Mouse (Mus musculus): Measurements from ENCODE around the gene Ehf.

The Ehf gene

DNA sequence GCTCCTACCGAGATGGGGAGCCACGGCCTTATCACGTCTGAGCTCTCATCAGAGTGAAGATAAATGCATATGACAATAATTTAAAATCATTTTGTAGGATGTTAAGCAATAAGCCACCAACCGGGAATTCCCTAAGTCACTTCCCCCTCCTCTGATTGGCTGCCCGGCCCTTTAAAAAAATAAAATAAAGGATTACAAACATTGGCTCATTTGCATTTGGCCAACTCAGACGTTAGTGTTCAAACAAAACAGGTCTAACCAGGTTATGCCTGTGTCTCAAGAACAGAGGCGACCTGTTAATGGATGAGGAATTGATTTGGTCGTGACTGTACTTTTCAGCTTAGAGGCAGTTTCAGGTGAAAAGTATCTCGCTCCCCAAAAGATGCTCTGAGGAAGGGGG, at the start of gene Ehf:
Ehf (minus strand) TSS at position 147 of the 400 bp plus-strand sequence.
- DNase-seq (ENCODE audit: low spot score): no peak

DNA sequence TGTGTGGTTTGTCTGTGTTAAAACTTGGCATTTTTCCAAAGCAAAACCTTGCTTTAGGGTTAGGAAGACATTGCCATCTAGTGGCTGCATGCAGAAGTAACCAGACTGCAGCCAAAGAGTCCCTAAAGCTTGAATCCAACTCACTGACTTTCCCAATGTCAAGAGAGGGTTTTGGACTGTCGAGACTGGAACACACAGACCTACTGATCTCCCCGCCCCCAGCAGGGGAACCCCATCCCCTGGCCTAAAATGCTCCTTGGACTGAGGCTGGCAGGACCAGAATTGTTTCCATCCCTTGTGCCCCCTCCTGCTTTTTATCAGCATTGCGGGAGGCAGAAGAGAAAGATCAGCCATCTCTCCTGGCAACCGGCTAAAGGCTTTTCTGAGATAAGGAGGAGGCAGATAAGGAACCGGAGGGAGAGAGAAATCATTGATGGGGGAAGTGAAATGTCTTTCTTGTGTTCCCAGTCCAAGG, 44.4 kb upstream of the Ehf start:
- DNase-seq (ENCODE audit: low spot score): peak; percentile 84

DNA sequence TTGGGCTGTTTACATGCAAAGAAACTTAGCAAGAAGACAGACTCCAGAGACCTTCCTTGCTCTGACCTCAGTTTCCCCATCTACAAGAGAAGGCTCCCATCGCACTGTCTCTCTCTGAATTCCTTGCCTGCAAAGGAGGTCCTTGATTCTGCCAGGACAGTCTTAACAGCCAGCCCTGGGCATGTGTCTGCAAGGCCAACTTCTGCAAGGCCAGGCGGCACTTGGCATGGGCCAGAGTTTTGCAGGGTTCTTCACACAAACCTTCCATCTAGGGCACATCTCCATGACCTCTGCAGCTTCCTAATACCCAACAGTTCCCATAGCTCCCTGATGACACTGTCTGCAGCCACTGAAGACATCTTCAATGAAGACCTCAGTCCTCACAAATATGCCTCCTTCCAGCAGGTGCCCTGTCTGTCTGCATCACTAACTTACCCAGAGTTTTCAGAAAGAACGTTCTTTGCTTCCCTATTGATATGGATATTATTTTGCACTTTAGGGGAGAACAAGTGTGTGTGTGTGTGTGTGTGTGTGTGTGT, 43.7 kb upstream of the Ehf start:
- no peak for DNase-seq (ENCODE audit: low spot score)

DNA sequence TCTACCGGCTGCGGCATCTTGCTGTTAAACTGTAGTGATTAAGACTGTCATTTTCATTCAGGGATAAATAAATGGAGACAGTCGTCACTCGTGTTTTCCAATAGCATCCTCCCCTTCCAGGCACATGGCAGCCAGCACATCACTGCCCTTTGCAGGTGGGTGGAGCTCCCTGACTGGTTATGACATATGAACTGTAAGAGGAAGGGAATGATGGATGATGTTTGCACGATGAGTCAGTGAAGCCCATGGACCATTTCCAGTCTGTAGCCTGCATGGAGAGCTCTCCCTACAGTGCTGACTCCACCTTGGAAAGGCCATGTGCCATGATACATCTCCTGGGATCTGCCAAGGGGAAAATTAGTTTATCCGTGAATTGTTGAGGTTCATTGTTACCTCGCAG, 40.5 kb upstream of the Ehf start:
- no peak for DNase-seq (ENCODE audit: low spot score)

DNA sequence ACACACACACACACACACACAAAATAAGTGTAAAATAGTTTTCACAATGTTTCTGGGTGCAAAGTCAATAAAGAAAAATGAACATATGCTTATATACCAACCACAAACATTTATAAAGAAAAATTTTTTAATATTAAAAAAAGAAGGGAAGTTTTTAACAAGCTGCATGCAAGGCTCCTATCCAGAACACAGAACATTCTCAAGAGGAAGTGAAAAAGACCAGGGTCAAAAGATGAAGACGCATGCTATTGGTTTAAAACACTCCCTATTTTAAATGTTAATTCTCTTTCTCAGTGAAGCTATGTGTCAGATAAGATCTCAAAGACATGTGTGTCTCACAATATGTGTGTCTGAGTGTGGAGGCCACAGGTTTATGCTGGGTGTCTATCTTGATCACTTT, 39.0 kb upstream of the Ehf start:
- DNase-seq (ENCODE audit: low spot score): no peak

DNA sequence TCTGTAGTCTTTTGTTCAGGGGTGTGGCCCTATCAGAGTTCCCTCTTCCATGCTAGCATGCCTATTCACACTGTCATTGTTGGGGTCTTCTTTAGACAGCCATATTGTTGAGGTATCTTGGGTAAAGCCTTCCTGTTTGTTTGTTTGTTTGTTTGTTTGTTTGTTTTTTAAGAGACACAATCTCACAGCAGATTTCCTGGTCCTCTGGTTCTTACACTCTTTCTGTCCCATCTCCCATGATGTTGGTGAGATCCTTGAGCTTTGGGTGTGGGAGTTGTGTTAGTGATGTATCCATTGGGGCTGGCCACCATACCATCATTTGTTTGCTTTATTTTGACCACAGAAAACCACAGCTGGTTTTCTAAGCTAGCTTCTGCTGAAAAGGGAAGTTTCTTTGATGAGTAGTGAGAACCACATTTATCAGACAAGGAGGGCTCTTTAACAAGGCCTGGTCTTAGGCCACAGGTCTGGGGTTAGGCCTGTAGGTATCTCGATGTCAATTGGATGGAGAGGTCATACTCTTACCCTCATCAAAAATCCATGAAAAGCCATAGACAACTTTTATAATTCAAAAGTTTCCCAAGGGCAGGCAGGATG, 38.4 kb upstream of the Ehf start:
- DNase-seq (ENCODE audit: low spot score): no peak

DNA sequence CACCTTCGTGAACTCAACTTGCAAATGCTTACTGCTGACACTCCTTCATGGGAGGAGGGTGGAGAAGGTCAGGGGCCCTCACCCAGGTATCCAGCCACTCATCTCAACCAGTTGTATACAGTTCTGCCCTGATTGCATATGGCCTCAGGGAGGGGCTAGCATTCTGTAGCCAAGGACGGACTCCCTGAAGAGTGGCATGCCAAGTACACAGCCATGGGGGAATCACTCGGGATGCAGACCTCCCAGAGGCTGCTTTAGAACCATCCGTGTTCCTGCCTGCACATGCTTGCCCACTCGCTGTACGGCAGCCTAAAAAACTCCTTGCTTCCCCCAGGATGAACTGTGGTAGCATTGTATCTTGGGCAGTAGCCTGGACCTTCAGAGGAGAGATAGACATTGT, 35.6 kb upstream of the Ehf start:
- no peak for DNase-seq (ENCODE audit: low spot score)

DNA sequence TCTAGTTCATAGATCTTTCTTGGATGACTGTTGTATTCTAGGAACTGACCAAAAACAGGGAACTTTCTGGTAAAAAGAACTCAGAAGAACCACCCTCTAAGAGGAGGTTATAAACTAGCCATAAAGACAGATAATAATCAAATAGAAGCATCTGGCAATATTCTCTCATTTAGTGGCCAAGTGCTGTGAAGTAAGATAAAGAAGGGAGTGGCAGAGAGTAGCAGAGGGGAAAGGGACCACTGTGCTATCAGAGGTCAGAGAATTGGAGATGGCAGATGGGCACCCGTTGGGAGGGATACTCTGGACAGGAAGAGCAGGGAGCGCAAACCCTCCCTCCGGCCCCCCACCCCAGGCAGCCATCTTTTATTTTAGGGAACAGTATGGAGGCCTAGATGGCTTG, 34.3 kb upstream of the Ehf start:
- DNase-seq (ENCODE audit: low spot score): no peak

DNA sequence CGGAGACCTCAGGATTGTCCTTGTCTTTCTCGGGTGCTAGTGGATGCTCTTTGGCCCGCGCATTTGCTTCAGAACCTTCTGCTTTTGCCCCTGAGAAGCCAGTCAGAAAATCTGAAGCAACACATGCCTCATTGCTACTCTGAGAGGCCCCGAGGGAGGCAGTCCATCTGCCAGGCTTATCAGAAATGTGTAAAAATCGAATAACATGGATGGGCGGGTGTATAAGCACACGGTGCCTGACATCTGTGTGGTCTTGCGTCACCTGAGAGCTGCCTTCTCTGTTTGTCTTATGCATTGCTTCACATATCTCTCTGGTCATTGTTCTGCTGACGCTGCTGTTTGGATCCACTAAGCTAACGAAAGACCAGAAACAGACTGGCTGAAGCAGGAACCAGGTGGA, 33.5 kb upstream of the Ehf start:
- DNase-seq (ENCODE audit: low spot score): no peak

DNA sequence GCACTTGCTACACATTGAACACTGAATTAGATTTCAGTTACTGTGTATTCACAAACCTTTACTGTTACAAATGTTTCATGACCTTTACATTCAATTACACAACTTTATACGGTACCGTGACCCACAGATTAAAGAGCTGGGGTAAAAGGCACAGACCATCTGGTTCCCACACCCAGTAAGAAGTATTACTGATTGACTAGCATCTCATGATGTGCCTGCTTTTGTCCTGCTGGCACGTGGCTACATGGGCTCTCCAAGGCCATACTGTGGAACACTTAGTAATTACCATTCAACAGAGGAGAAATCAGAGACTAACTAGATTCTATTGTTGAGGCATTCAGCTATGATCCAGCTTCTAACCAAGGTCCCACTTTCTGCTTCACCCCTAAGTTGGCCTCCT, 32.9 kb upstream of the Ehf start:
- DNase-seq (ENCODE audit: low spot score): no peak

DNA sequence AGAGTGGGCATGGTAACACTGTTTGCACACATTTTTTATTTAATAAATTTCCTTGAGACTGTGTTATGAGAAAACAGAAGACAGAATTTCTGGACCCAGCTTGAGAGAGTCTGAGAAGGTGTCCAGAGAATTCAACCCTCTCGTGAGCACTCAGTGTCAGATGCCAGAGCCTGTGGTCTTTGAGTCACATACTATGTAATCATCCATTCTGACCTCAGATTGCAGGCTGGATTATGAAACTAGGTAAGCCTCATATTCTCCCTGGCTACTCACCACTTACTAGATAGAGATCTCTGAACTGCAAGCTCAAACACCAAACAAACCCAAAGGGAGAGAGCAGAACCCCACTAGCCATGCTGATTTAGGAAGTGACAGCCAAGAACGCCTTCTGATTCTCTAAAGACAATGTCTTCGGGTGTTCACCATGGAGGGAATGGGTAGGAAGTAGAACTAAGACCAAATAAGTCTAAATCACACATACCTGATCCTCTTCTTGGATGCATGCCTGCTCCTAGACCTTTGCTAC, 28.7 kb upstream of the Ehf start:
- no peak for DNase-seq (ENCODE audit: low spot score)

DNA sequence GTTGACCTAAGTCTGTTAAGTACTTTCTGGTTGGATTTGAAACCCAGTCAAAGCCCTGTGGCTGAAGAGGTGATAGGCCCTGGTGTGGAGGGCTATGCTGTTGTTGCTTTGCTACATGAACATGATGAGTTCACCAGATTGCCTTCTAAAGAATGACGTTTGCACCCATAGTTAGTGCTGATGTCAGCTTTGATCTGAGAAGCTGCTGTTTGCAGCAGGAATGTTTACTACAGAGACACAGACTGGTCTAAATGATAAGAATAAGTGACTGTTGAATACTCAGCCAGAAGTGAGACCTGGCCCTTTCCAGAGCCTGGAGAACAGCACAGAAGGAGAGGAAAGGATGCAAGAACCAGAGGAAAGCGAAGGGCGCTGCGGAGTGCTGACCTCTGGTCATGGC, 25.7 kb upstream of the Ehf start:
- DNase-seq (ENCODE audit: low spot score): no peak

DNA sequence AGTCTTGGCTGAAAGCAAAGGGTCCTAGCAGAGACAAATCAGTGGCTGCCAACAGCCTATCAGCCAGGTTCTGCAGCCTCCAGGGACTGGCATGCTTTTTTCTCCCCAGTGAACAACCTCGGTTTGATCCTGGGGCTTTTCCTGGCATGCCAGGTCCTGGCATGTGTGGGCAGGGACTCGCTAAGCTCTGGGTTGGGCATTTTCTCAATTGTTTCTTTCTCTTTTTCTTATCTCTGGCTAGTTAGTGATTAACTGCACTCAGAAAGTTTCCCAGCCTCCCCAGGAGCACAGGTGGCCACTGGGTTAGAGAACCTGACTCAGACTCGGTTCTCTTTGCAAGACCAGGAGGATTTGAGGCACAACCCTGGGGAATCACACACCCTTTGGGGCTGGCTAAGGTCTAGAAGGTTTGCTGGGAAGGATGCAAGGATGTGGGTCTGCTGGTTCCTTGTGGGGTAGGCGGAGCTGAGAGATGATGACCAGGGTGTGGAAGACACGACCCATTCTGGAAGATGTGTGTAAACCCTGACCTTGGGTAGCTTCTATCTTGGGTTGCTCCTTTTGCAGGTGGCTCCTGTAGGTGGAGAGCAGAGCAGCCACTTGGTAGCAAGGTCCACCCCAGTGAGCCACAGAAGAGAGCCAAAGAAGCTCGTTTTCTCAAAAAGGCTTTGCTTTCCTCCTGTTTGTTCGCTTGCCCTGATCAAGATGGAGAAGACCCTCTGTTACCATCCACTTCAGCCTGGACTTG, 22.4 kb upstream of the Ehf start:
- DNase-seq (ENCODE audit: low spot score): no peak

DNA sequence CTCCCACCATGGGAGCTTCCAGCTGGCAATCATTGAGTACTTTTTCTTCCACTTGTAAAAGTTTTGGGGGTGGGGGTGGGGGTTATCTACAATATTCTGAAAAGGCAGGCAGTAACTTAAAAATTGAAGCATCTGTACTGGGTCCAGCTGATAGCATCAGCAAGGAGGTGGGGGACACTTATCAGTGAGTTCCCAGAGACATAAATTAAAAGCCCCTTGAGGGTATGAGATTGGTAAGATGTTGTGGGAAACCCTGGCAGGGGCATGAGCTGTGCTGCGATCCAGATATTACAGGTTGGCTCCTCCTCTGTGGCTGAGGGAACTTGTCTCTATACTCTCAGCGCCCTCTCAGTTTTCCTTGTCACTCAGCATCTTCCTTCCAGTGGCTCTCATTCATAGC, 21.2 kb upstream of the Ehf start:
- no peak for DNase-seq (ENCODE audit: low spot score)

DNA sequence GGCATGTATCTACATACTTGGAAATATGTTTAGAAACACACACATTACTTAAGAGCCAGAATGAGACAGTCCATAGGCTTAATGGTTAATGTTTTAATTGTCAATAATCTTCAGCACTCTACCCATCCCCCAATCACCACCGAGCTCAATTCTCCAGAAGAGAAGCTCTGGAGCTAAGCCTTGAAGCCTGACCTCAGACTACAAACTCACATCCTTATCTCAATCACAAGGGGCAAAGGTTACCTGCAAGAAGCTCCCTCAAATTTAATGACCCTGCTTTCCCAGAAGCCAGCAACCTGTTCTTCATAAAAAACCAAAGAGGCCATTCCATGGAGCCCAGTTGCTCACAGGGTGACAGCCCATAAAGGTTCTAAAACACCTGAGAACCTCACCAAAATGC, 19.1 kb upstream of the Ehf start:
- no peak for DNase-seq (ENCODE audit: low spot score)

DNA sequence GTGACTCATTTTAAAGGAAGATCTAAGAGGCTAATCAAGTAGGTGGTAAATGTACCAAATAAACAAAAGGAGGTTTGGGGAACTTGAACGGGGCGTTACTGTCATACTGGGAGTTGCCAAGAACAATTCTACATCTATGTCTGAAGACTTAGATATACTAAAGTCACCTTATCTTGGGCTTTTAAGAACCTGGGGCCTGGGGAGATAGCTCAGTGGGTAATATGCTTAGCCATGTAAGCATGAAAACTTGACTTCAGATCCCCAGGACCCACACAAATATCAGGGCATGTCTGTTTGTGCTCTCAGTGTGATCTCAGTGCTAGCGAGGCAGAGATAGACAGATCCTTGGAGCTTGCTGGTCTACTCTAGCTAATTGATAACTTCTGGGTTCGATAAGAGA, 18.6 kb upstream of the Ehf start:
- no peak for DNase-seq (ENCODE audit: low spot score)

DNA sequence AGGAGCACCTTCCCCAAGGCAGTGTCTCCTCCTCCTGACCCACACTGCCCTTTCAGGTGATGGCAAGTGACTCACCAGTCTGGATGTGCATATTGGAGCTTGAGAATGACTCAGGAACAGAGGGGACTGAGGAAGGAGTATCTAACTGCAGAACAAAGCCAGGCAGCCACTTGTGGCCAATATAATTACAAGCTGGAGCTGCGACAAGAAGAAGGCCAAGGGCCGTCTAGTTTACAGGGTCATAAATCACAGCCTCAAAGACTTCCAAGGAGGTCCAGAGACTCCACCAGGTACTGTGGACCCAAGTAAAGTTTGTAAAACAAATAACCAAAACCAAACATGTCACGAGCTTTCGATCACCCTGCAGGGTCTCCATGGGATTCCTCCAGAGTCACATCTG, 10.9 kb upstream of the Ehf start:
- DNase-seq (ENCODE audit: low spot score): no peak

DNA sequence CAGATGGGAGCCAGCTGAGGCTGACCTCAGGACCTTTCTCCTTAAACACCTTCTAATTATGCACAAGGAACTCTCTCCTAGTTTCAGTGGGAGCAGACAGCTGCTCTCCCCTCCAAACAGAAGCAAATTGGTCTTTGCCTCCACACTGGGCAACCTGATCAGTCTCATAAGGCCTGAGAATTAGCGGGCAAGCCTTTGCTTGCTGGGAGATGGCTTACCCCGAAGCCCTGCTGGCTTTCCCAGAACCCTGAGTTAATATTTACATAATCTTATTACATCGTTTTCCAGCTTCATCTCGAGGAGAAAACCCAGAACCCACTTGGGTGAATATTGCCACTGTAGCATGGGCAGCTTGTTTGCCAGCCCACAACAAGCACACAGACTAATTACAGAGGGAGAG, 9.6 kb upstream of the Ehf start:
- no peak for DNase-seq (ENCODE audit: low spot score)

DNA sequence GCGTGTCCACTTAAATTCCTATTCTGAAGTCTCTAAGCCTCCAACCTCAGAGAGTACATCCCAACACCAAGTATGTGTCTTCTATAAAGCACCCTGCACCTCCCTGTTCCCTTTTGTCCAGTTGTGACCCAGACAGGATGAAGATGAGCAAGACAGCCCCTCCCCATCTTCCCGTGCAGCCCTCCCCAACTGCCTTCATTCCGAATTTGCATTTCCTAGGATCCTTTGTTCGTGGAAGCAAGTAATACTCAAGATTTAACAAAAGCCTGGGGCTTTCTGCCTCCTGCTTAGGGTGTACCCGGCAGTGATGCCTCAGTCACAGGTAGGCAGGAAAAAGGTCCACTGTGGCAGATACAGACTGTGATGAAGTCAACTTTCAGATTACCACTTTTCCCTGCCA, 7.6 kb upstream of the Ehf start:
- no peak for DNase-seq (ENCODE audit: low spot score)

DNA sequence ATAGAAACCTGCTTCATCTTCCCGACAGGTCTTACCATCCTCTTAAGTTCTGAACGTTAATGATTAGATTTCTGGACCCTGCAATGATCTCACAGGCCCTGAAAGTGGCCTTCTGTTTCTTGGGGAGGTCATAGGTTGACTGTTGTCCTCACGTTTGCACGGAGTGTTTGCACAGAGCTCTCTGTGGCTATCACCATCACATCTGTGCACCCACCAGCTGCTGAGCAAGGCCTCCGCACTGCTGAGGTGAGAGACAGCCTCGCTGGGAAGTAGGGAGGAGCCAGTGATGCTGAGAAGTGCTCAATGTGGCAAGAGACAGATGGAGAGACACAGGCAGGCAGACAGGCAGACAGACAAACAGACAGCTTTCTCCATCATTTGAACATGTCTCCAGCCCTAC, 3.6 kb upstream of the Ehf start:
- no peak for DNase-seq (ENCODE audit: low spot score)

DNA sequence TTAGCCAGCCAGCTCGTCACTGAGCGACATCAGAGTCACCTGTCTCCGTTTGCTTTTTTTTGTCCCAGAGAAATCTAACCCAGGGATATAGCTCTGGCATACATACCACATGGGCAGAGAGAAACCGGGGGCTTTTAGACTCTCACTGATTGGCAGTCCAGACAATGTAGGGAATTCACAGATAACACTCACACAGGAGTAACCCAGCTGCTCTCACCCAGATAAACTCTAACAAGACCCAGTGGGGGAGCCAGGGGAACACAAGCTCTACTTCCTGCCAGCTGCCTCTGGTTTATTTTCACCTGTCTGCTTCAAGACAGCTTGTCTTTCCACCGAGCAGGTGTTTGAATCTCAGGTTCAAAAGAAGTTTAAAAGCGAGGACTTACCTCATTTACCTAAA, 409 bp downstream of the Ehf start:
- no peak for DNase-seq (ENCODE audit: low spot score)

DNA sequence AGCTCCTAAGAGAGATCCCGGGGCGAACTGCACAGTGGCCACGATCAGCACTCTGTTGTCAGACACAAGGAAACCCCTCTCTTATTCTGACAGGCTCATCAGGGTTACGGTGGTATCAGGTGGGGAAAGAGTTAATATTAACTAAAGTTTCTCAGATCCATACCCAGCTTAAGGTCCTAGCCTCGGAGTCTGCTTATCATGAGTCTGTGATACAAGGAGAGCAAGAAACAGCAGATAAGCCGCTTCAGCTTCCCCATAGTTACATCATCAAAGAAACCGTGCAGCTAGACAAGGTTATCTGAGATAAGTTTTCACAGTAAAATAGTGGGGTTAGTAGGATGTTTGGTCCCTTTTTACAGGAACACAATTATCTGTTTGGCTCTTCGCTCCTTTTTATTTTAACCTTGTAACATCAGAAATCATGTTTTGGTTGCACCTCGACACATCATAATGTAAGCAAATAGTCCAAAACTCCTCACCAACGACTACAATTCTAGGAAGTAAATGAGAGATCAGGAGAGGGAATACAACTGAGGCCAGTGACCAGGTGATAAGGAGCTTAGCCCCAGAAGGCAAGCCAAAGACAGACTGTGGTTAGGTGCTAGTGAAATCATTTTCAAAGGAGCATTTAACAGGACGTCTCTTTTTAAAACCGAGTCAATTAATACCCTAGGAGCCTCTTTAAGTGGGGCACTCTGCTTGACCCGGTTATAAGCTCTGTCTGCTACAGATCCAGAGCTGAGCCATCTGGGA, 4.2 kb downstream of the Ehf start:
- no peak for DNase-seq (ENCODE audit: low spot score)

DNA sequence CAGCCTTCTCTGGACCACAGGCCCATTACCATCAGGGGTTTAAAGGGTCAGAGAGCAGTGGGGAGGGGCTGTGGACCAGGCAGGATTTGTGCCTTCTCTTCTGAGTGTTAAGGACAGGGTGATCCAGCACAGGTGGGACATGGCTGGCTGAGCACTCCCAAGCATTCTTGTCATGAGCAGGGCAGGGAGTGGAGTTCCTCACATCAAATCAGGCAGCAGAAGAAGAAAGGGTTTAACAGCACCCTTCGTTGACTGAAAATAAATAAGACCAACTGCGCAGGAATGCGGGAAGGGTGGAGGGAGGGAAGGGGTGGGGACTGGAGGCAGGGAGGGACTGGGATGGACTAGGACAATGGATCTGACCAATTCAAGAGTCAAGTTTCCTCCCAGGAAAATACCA, 8.6 kb downstream of the Ehf start:
- DNase-seq (ENCODE audit: low spot score): no peak
